Mouse (Mus musculus) G1E (cell line): ENCODE measurements around the gene Zfp598. TPM values are rescaled to one million over a fixed set of nuclear protein-coding genes. Genes with fewer than 3 reads are reported as not detected.

Experiments
- ATAC-seq: 2 replicates; pipeline ENCODE4 v1.8.0; 2016; ENCODE audit warnings: mild to moderate bottlenecking; ENCODE audit not compliant: insufficient number of reproducible peaks, poor library complexity, low FRiP score, severe bottlenecking; ENCODE audit errors: extremely low read depth
- DNase-seq: peaks from one replicate; pipeline ENCODE4 v3.0.0; 2012; ENCODE audit warnings: low spot score
- H3K27me3 ChIP-seq: 2 replicates; pipeline ENCODE4 v1.6.1; 2012; ENCODE audit warnings: mild to moderate bottlenecking, low read length, inconsistent platforms; ENCODE audit not compliant: insufficient read depth
- H3K36me3 ChIP-seq: replicated peaks from 2 replicates; pipeline ENCODE3; 2012; ENCODE audit warnings: mild to moderate bottlenecking, inconsistent platforms
- H3K4me1 ChIP-seq: 2 replicates; pipeline ENCODE4 v1.6.1; 2012; ENCODE audit warnings: low read depth, low read length, inconsistent platforms, mixed read lengths; ENCODE audit not compliant: insufficient read depth
- H3K4me3 ChIP-seq: 2 replicates; pipeline ENCODE4 v1.5.1; 2012; ENCODE audit warnings: low read depth, mild to moderate bottlenecking, inconsistent platforms, low read length, moderate library complexity, mixed read lengths
- H3K9me3 ChIP-seq: replicated peaks from 2 replicates; pipeline ENCODE4 v1.6.1; 2012; ENCODE audit warnings: inconsistent platforms
- CTCF ChIP-seq: IDR thresholded peaks from 2 replicates; pipeline ENCODE4 v1.5.1; 2012; ENCODE audit warnings: low read depth, low read length, inconsistent platforms, mixed read lengths
- GATA1 ChIP-seq: IDR thresholded peaks from 2 replicates; pipeline ENCODE4 v1.6.1; 2012; ENCODE audit warnings: borderline replicate concordance, low read length, inconsistent platforms, mixed read lengths
- GATA2 ChIP-seq: IDR thresholded peaks from 2 replicates; pipeline ENCODE4 v1.6.1; 2012; ENCODE audit warnings: low read depth, low read length, inconsistent platforms, borderline replicate concordance
- POLR2AphosphoS5 ChIP-seq: IDR thresholded peaks from 2 replicates; pipeline ENCODE4 v1.6.1; 2012; ENCODE audit warnings: low read depth, low read length, inconsistent platforms; ENCODE audit not compliant: insufficient replicate concordance
- TAL1 ChIP-seq: conservative IDR thresholded peaks from 2 replicates; pipeline ENCODE4 v1.6.1; 2012; ENCODE audit warnings: low read depth, low read length, inconsistent platforms, mixed read lengths
- polyA plus RNA-seq: library from polyadenylated mRNA; stranded (reverse); fragments of >175 nt; gene quantifications from 2 replicates; pipeline ENCODE4 v1.2.3, GENCODE M21; 2012
- total RNA-seq, 2 experiments: library from RNA; stranded (forward) in 1 of 2; stranded (reverse) in 1 of 2; fragments of 200-1000 nt in 1 of 2; fragments of >200 nt in 1 of 2; fragmentation: Nextera tagmentation in 1 of 2; gene quantifications; 2 replicates each; pipeline ENCODE4 v1.2.3; 2014 to 2017

The Zfp598 gene
- total RNA-seq (2014; fragmentation: Nextera tagmentation) = 55.9 and 59.1 TPM in 2 replicates
- total RNA-seq (2017) = 11.2 and 12.0 TPM in 2 replicates
- 86.4 and 99.2 TPM in 2 replicates for polyA plus RNA-seq

- H3K9me3 ChIP-seq = no peaks in the 10 kb centered on the region
- DNase-seq (peak; percentile 96), ATAC-seq (peak; percentile 84)
- H3K36me3 ChIP-seq = peaks cover 34% of the 10 kb centered on the region
- no peak for TF ChIP-seq GATA2
- TF ChIP-seq TAL1 = no peak
- no peak for TF ChIP-seq GATA1
- no peak for TF ChIP-seq POLR2AphosphoS5
- no peak for TF ChIP-seq CTCF
- peak within 1 kb of the TSS; percentile 100 for H3K4me3 ChIP-seq
- peaks cover 60% of the 10 kb centered on the region for H3K4me1 ChIP-seq
- no peaks in the 10 kb centered on the region for H3K27me3 ChIP-seq
Measured at GRCm38 (mm10) chr17:24669545-24670245, at the start of gene Zfp598. Zfp598 (plus strand) TSS chr17:24669687.

- TF ChIP-seq GATA1 = no peak
- TF ChIP-seq POLR2AphosphoS5 = no peak
- TF ChIP-seq GATA2 = no peak
- no peak for TF ChIP-seq TAL1
- TF ChIP-seq CTCF = no peak
- ATAC-seq (no peak), DNase-seq (no peak)
- H3K4me3 ChIP-seq = no peak overlapping the region
- peaks cover 97% of the 10 kb centered on the region for H3K36me3 ChIP-seq
- peaks cover 17% of the 10 kb centered on the region for H3K4me1 ChIP-seq
- H3K27me3 ChIP-seq = no peaks in the 10 kb centered on the region
- no peaks in the 10 kb centered on the region for H3K9me3 ChIP-seq
Measured at GRCm38 (mm10) chr17:24625472-24625871, 44.0 kb upstream of the Zfp598 start.

DNA sequence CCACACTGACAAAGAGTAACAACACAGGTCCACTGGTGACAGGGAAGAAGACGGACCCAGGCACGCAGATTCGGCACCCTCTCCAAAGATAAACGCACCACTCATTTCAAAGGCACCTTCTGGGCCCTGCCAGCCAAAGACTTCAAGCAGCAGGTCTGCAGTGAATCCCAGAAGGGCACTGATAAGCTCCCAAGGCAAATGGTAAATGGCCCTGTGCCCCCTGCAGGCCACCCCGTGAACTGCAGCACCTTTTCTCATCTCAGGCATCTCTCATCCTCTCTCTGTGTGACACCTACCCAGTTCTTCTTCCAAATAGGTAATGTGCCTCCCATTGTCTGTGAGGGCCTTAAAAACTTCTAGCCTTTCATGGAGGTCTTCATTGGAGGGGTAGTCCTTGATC lies 40.8 kb upstream of the Zfp598 start:
- ATAC-seq = no peak
- peaks cover 77% of the 10 kb centered on the region for H3K36me3 ChIP-seq
- no peaks in the 10 kb centered on the region for H3K9me3 ChIP-seq
- H3K4me1 ChIP-seq = peaks cover 44% of the 10 kb centered on the region
- no peaks in the 10 kb centered on the region for H3K27me3 ChIP-seq
- H3K4me3 ChIP-seq = no peak overlapping the region
- peak; percentile 69 for DNase-seq
- TF ChIP-seq CTCF (peak; percentile 98), TAL1 (no peak), GATA1 (no peak), GATA2 (no peak), POLR2AphosphoS5 (no peak)

DNA sequence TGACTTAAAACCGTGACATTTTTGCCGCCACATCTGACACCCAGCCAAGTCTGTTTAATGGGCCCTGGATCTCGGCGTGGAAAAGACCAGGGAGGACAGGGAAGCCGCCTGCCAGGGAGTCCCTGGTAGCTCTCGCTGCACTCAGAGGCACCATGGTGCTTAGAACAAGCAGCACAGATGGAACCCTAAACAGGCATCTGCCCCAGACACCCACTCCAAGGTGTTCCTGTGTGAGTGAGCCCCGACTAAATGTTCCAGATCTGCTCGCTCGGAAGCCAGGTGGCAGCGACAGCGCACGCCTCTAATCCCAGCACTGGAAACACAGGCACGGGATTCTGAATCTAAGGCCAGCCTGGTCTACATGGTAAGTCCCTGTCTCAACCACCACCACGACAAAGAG lies 39.4 kb upstream of the Zfp598 start:
- TF ChIP-seq POLR2AphosphoS5 (no peak), GATA2 (no peak), CTCF (no peak), GATA1 (no peak), TAL1 (no peak)
- Histone ChIP-seq H3K9me3 (no peaks in the 10 kb centered on the region), H3K27me3 (no peaks in the 10 kb centered on the region), H3K36me3 (peaks cover 76% of the 10 kb centered on the region), H3K4me1 (peaks cover 48% of the 10 kb centered on the region), H3K4me3 (no peak overlapping the region)
- DNase-seq (no peak), ATAC-seq (no peak)

- ATAC-seq = peak; percentile 86
- H3K4me3 ChIP-seq = peak within 1 kb of the TSS; percentile 83
- no peaks in the 10 kb centered on the region for H3K27me3 ChIP-seq
- TF ChIP-seq POLR2AphosphoS5 (no peak), GATA2 (no peak), CTCF (no peak), TAL1 (no peak), GATA1 (no peak)
- peak; percentile 94 for DNase-seq
- H3K9me3 ChIP-seq = no peaks in the 10 kb centered on the region
- H3K4me1 ChIP-seq = peaks cover 51% of the 10 kb centered on the region
- peaks cover 72% of the 10 kb centered on the region for H3K36me3 ChIP-seq
Measured at GRCm38 (mm10) chr17:24632167-24632812, 37.2 kb upstream of the Zfp598 start, which contains the start of the genes Tsc2 and Nthl1. Tsc2 (minus strand) TSS chr17:24632630. Nthl1 (plus strand) TSS chr17:24632680.
